Mouse (Mus musculus) liver, adult 2 months (tissue): ENCODE data around the gene Rasl11a.

Experiments used
- CTCF ChIP-seq: fragments of 200-500 bp; IDR thresholded peaks from 2 replicates; pipeline ENCODE4 v1.5.1; 2011; ENCODE audit warnings: low read depth, low read length, control low read depth
- POLR2A ChIP-seq: fragments of 200-500 bp; IDR thresholded peaks from 2 replicates; pipeline ENCODE4 v1.6.1; 2011; ENCODE audit warnings: low read length, control low read depth; ENCODE audit not compliant: insufficient read depth; ENCODE audit errors: extremely low read depth

DNA sequence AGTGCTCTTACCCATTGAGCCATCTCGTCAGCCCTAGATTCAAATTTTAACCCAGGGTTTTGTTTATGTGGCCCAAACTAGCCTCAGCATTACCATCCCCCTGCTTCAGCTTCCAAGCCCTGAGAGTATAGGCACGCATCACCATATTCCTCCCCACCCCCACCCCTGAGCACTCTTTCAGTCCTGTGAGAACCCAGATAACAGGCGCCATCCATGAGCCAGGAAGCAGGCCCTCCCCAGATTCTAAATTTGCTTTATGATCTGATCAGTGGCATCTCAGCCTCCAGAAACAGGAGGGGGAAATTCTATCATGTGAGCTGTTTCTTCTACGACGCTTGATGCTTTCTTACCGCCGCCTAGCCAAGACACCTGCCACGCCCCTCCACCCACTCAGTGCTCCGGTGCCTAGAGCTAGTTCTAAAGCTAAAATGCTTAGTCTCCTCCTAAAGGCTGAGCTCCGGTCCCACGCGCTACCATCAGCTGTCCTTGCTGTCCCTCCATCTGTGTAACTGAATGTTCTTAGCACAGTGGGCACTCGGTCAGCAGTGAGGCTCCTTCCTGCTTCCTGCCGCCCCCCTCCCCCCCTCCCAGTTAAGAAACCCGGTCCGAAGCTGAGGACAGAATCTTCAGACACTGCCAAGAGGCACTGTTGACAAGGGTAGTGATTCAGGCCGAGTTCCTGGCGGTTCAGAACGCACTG lies 22.5 kb downstream of the Rasl11a start:
- TF ChIP-seq POLR2A (no peak), CTCF (no peak)
